Mouse (Mus musculus) T-helper 17 cell (primary cell): ENCODE data around the gene N4bp2.

ENCODE experiments used
- in situ Hi-C, 2 experiments: fragments of 300-600 bp; cut with MboI, MseI; formaldehyde crosslinking; loops; 1 replicate in 1 of 2; 2 replicates in 1 of 2; pipeline ENCODE4 v1.15.1; 2025; ENCODE audit warnings: high pct_unique_total_duplicates in 2 of 2

N4bp2 gene

GRCm38 (mm10) chr5:65861154-65861944 is 98.0 kb downstream of the N4bp2 start, which contains the start of gene Rhoh:
Gene Rhoh, plus strand, starts transcription at chr5:65861213.
- in situ Hi-C loops: no loop called here

DNA sequence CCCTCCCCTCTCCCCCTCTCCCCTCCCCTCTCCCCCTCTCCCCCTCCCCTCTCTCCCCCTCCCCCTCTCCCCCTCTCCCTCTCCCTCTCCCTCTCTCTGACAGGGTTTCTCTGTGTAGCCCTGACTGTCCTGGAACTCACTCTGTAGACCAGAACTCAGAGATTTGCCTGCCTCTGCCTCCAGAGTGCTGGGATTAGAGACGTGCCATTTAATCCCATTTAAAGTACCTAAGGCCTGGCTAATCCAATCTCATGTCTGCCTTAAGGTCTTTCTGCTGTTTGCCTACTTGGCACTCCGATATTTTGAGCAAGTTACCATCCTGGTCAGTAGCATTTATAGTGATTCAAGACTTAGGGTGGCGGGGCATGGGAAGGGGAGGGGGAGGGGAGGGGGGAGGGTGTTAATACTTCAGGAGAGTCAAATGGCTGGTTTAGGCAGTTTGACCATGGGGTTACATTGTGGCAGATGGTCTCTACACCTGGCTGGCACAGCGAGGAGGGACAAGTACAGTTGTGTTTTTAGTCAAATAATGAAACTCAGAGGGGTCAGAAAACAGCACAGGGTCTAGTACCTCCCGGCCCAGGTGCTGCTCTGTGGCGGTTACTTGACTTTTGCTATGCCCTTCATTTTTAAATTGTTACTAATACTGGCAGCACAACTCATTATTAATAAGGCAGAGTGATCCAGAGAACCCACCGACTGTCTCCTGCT is 99.1 kb downstream of the N4bp2 start:
- in situ Hi-C loops: no loop called here

- in situ Hi-C loops: no loop called here
Measured at GRCm38 (mm10) chr5:65863349-65863749, 100.0 kb downstream of the N4bp2 start.

DNA sequence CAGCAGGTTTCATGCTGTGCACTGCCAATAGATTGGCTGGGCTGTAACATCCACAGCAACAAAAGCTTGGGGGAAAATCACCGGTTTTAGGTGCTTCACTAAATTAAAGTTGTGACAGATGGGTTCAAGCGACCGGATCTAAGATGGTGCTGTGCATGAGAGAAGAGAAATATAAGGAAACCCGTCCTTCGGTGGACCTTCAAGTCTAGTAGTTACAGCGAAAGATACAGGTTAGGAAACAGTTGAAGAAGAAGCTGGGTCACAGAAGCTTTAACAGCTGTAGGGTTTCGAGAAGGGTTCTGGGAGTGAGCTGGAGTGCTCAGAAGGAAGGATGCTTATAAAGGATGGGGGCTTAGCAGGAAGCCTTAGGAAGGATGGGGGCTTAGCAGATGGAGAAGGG is 101.2 kb downstream of the N4bp2 start:
- in situ Hi-C loops: no loop called here

GRCm38 (mm10) chr5:65864946-65865345 is 101.6 kb downstream of the N4bp2 start:
- in situ Hi-C loops: no loop called here

DNA sequence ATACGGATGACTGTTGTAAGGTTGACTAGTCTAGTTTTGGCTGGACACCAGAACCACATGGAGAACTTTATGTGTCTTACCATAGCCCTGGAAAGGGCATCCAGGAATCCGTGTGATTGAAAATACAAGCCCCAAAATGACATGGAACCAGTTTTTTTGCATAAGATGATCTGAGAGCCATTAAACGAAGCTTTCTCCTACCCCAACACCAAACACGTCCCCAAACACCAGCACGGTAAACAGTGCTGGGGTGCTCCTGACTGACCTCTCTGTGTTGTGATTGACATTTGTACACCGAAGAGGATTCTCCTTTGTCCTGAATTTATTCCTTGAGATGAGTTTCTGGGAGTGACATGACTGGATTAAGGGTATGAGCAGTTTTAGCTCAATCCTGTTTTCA is 103.3 kb downstream of the N4bp2 start:
- in situ Hi-C loops: no loop called here

DNA sequence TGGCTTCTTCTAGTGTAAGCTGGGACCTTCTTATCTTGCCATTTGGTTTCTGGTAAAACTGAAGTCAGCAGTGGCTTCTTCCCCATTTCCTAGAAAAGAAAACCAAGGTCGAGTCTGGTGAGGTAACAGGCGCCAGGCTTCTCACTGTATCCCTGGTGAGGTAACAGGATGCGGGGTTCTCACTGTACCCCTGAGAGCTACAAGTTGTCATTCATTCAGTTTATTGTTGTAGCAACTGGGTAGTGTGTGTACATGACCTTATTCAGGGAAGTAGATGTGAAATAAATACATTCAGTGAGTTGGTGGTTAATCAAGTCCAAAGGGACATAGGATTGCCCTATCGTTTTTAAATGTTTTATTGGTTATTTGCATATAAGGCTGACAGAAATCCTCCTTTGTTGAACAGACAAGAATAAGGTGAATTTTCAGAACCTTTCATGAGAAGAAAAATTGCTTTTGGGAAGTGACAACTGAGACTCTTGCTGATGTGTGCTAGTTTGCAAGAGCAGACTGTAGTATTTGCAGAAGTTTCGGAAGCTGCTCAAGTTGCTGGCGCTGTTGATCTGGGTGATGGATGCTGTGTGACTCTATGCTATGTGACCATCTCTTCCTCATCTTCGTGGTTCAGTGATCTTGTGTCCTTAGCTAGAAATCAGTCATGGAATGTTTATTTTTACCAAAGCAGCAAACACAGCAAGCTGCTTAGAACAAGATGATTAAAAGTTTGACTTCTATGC is 104.2 kb downstream of the N4bp2 start:
- in situ Hi-C loops: no loop called here

DNA sequence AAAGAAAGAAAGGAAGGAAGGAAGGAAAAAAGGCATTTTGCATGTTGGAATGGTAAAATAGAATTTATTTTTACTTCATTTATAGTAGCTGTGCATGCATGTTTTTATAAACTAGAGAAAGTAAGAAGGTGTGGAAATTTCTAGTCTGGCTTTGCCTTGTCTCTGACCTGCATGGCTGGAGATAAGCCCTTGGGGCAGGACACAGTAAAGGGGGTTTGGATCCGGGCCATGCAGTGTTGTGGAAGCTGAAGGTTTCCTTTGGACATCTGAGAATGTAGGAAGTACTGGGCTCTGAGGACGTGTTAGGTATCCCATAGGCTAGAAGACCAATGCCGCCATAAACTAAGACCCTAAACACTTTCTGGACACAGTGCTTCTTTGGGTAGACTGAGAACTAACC is 105.1 kb downstream of the N4bp2 start:
- in situ Hi-C loops: no loop called here

GRCm38 (mm10) chr5:65869660-65870059 is 106.3 kb downstream of the N4bp2 start:
- in situ Hi-C loops: no loop called here

GRCm38 (mm10) chr5:65871276-65871875 is 108.1 kb downstream of the N4bp2 start:
- in situ Hi-C loops: no loop called here

- in situ Hi-C loops: no loop called here
Measured at GRCm38 (mm10) chr5:65873212-65873611, 109.9 kb downstream of the N4bp2 start.

GRCm38 (mm10) chr5:65875269-65875668 is 111.9 kb downstream of the N4bp2 start:
- in situ Hi-C loops: no loop called here

- in situ Hi-C loops: no loop called here
Measured at GRCm38 (mm10) chr5:65878367-65878766, 115.0 kb downstream of the N4bp2 start.
